Mouse (Mus musculus): ENCODE results near the gene Madcam1.

- peak; percentile 77 for TF ChIP-seq CTCF (IDR thresholded peaks at IDR 0.05; ENCODE audit: low read depth, low read length)
- TF ChIP-seq TAL1 (conservative IDR thresholded peaks at IDR 0.05; ENCODE audit: low read depth, low read length), result no peak
- no peak for TF ChIP-seq GATA1 (IDR thresholded peaks at IDR 0.05; ENCODE audit: borderline replicate concordance, low read length)
- no peak for TF ChIP-seq GATA2 (IDR thresholded peaks at IDR 0.05; ENCODE audit: borderline replicate concordance, low read depth, low read length)
Measured at GRCm38 (mm10) chr10:79668771-79669575, 4.6 kb downstream of the Madcam1 start, which contains the start of gene Tpgs1.

Data from G1E (cell line).